Mouse (Mus musculus) hindbrain, embryonic 14.5 days (tissue): ENCODE measurements at regions not wholly inside any gene's neighbourhood (a gene's known extent, or its start where the extent isn't known, plus 50 kb on each side); places are given as distances from the start of the nearest gene placed in this dataset.
A peak's percentile ranks its signal among the peaks of the same experiment; 100 is the strongest.
"Not testable (repeated sequence)": the region's sequence is repeated elsewhere in the genome, so short reads cannot be mapped to it uniquely, and the experiment has no call there.

Experiments
- ATAC-seq: fragments of 200-750 bp; cut with Nextera tagmentation; 2 replicates; pipeline ENCODE4 v1.8.0; 2017; ENCODE audit warnings: moderate number of reproducible peaks, mild to moderate bottlenecking, moderate TSS enrichment, moderate library complexity; ENCODE audit not compliant: low FRiP score
- DNase-seq: peaks from one replicate; pipeline ENCODE4 v3.0.0-alpha.2; 2015; ENCODE audit warnings: low spot score
- H3K27ac ChIP-seq: fragments of 300-500 bp; sonication (generic); 2 replicates; pipeline ENCODE4 v1.5.1; 2014; ENCODE audit warnings: mild to moderate bottlenecking, moderate library complexity
- H3K27me3 ChIP-seq: fragments of 300-500 bp; sonication (generic); 2 replicates; pipeline ENCODE4 v1.6.1; 2014; ENCODE audit warnings: mild to moderate bottlenecking, low read length, mixed read lengths; ENCODE audit not compliant: control insufficient read depth, insufficient read depth
- H3K36me3 ChIP-seq: fragments of 300-500 bp; sonication (generic); replicated peaks from 2 replicates; pipeline ENCODE4 v1.6.1; 2014; ENCODE audit not compliant: control insufficient read depth, insufficient read depth
- H3K4me1 ChIP-seq: fragments of 300-500 bp; sonication (generic); replicated peaks from 2 replicates; pipeline ENCODE4 v1.6.1; 2014; ENCODE audit warnings: antibody characterized with exemption, low read length, mixed read lengths; ENCODE audit not compliant: control insufficient read depth, insufficient read depth
- H3K4me2 ChIP-seq: fragments of 300-500 bp; sonication (generic); replicated peaks from 2 replicates; pipeline ENCODE4 v1.6.1; 2014; ENCODE audit warnings: mild to moderate bottlenecking, moderate library complexity
- H3K4me3 ChIP-seq: fragments of 300-500 bp; sonication (generic); replicated peaks from 2 replicates; pipeline ENCODE4 v1.5.1; 2014; ENCODE audit warnings: mild to moderate bottlenecking, low read length
- H3K9ac ChIP-seq: fragments of 300-500 bp; sonication (generic); 2 replicates; pipeline ENCODE4 v1.6.1; 2014
- H3K9me3 ChIP-seq: fragments of 300-500 bp; sonication (generic); 2 replicates; pipeline ENCODE4 v1.6.1; 2016; ENCODE audit warnings: low read length; ENCODE audit not compliant: control insufficient read depth
- WGBS: fragments of 180-500 bp; shearing (Covaris S2); extraction: QIAGEN DNeasy Blood & Tissue Kit; methylation state at CpG from one replicate; pipeline ENCODE4 v1.1.7; 2014; 5-methylcytosine and 5-hydroxymethylcytosine counted together

DNA sequence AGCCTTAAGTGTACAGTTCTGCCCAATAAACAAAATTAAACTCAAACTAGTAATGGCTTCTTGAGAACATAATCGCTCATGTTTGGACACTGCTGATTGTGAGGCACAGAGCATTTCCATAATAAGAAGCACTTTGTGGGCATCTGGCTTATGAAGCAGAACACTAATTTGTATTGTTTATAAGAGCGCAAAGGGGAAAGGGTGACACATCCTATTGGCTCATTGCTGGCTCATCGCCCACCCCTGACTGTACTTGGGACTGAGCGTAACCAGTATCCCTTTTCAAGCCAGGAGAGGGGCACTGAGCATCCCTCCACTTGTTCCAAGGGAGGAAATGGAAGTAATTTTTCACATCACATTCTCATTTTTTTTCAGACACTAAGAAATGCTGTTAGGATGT is 288.0 kb downstream of the Sfmbt2 start:
- 88% methylated on average over 4 of the region's 4 CpGs for WGBS
- no peak overlapping the region for H3K4me2 ChIP-seq
- no peak for DNase-seq

DNA sequence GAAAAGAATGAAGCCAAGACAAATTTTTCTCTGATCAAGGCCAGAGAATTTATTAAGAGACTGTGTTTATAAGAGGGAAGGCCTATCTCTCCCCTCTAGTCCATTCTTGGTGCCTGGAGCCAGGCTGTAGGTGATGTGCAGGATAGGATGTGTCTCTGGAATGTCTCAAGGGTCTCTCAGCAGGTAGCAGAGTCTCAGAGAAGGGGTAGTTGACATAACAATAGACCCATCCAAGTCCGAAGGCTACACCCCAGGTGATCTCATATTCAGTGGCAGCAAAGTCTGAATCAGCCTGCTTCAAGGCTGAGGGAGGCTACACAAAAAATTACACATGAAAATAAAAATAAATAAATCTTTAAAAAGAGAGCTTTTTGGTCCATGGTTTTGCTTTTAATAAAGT is 297.6 kb downstream of the Sfmbt2 start:
- H3K27me3 ChIP-seq, H3K9me3 ChIP-seq, DNase-seq, ATAC-seq, H3K36me3 ChIP-seq, H3K4me3 ChIP-seq, H3K27ac ChIP-seq, H3K9ac ChIP-seq, H3K4me2 ChIP-seq: not testable (repeated sequence)
- H3K4me1 ChIP-seq: peaks cover 10% of the 10 kb centered on the region
- WGBS: 36% methylated on average over 1 of the region's 1 CpGs

More for the DNA sequence above, 288.0 kb downstream of the Sfmbt2 start:
- Histone ChIP-seq H3K4me1 (no peaks in the 10 kb centered on the region), H3K9ac (no peak overlapping the region), H3K27ac (no peak overlapping the region), H3K9me3 (peaks cover 8% of the 10 kb centered on the region; the same call in 1 of the 2 replicates), H3K4me3 (no peak overlapping the region), H3K27me3 (no peaks in the 10 kb centered on the region), H3K36me3 (no peaks in the 10 kb centered on the region)
- ATAC-seq: no peak

DNA sequence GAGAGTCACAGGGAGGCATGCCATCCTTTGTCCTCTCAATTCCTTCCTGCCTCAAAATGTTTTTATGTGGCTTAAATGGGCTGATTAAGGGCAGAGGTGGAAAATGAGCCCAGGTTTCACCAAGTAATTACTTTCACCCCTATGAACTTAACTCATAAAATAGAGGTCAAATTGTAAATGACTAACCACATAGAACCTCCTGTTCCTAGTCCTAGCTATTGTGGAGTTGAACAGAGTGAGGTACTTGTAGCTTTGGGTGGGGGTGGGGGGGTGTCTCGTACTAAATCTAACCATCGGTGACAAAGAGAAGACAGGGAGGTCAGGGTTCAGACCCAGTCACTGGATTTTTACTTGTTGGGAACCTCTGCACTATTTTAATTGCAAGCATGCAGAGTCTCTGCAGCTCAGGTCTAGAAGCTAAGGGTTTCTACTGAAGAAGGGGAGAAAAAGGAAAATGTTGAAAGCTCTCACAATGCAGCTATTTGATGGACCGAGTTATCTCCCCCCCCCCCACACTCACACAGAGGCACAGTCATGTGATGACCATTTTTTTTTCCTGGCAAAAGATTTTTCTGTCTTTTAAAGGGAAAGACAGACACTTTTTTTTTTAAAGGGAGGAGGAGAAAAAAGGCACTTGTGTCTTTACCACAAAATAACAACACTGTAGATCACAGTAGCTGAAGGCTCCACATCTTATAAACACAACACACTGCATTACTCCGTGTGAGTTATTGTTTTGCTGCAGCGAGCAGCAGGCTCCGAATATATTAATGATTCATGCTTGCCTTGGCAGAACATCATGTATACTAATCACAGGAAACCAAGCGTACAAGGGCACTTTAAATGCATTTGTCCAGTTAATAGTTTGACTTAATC is 300.4 kb downstream of the Sfmbt2 start:
- Histone ChIP-seq H3K36me3 (no peaks in the 10 kb centered on the region), H3K9me3 (no peaks in the 10 kb centered on the region), H3K27ac (no peak overlapping the region), H3K4me3 (peak overlapping the region; percentile 9; the same call in 1 of the 2 replicates), H3K27me3 (no peaks in the 10 kb centered on the region), H3K9ac (peak overlapping the region; percentile 11; the same call in 1 of the 2 replicates), H3K4me1 (peaks cover 10% of the 10 kb centered on the region), H3K4me2 (peak overlapping the region; percentile 36)
- WGBS: 21% methylated on average over 7 of the region's 7 CpGs
- ATAC-seq: 0 out of 2 replicates have a peak, but pooled peaks have one; percentile 47
- peak; percentile 24 for DNase-seq

DNA sequence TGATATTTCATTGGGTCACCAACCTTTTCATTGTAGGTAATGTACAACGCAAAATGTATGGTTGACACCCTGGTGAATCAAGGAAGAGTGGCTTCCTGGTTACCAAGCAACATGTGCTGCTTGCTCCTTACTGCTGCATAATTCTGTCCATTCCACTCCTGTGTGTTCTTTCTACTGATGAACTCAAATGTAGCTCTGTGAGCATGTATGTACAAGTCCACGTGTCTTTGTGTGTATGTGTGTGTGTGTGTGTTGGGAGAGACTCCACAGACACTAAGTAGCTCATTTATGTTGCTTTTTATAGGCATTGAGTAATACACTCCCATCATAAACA is 301.0 kb downstream of the Sfmbt2 start:
- DNase-seq (no peak), ATAC-seq (no peak)
- Histone ChIP-seq H3K4me1 (peaks cover 10% of the 10 kb centered on the region), H3K4me2 (peak overlapping the region; percentile 36), H3K4me3 (peak overlapping the region; percentile 9; the same call in 1 of the 2 replicates), H3K9me3 (no peaks in the 10 kb centered on the region), H3K36me3 (no peaks in the 10 kb centered on the region), H3K27ac (no peak overlapping the region), H3K27me3 (no peaks in the 10 kb centered on the region), H3K9ac (peak overlapping the region; percentile 11; the same call in 1 of the 2 replicates)
- 49% methylated on average over 2 of the region's 2 CpGs for WGBS

DNA sequence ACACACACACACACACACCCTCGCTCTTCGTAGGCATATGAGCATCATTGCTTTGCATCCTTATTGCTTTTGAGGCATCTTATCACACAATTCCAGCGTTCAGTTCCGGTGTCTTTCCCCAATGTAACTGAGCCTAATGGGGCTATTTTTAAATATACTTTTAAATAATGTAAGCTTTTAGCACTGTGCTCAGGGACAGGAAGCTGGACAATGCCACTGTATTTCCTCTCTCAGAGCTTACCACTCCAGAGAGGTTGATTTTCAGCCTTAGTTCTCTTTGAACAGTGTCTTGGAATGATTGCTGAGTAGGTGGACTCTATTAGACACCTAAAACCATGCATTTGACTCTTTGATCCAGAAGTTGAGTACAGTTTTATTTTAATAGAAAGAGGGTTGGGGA is 301.9 kb downstream of the Sfmbt2 start:
- H3K9ac ChIP-seq: no peak overlapping the region
- no peak overlapping the region for H3K27ac ChIP-seq
- no peak overlapping the region for H3K4me3 ChIP-seq
- no peak for ATAC-seq
- 79% methylated on average over 4 of the region's 4 CpGs for WGBS
- DNase-seq: no peak
- peaks cover 10% of the 10 kb centered on the region for H3K4me1 ChIP-seq
- H3K9me3 ChIP-seq: no peaks in the 10 kb centered on the region
- no peaks in the 10 kb centered on the region for H3K36me3 ChIP-seq
- H3K4me2 ChIP-seq: no peak overlapping the region
- no peaks in the 10 kb centered on the region for H3K27me3 ChIP-seq

DNA sequence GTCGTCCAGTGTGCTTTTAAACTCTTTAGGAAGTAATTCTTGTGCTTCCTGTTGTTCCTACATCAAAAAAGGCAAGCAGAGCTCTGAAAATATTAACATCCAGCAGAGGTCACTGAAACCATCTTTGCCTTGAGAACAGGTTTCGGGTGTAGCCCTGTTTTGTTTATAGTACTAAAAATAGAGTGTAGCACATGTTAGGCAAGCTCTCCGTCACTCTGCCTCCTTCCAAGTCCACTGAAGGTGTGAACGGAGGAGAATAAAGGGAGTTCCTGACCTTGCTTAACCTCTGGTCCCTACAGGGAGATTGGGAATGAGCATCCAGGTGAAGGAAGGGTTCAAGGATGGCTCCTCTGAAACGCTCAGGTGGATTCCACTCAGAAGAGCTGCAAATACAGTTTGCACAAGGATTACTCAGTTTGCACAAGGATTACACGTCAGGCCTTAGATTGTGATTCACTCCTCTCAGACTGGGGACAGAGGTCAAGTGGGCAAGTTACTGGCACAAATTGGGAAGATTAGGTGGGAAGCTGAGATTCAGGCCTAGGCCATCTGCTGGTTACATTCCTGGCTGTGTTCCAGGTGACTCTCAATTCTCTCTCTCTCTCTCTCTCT is 304.5 kb downstream of the Sfmbt2 start:
- H3K9me3 ChIP-seq: no peaks in the 10 kb centered on the region
- DNase-seq (peak; percentile 16), ATAC-seq (no peak)
- no peaks in the 10 kb centered on the region for H3K36me3 ChIP-seq
- H3K4me2 ChIP-seq: no peak overlapping the region
- no peak overlapping the region for H3K27ac ChIP-seq
- no peaks in the 10 kb centered on the region for H3K27me3 ChIP-seq
- H3K4me1 ChIP-seq: peaks cover 10% of the 10 kb centered on the region
- 68% methylated on average over 6 of the region's 6 CpGs for WGBS
- H3K9ac ChIP-seq: no peak overlapping the region
- no peak overlapping the region for H3K4me3 ChIP-seq

DNA sequence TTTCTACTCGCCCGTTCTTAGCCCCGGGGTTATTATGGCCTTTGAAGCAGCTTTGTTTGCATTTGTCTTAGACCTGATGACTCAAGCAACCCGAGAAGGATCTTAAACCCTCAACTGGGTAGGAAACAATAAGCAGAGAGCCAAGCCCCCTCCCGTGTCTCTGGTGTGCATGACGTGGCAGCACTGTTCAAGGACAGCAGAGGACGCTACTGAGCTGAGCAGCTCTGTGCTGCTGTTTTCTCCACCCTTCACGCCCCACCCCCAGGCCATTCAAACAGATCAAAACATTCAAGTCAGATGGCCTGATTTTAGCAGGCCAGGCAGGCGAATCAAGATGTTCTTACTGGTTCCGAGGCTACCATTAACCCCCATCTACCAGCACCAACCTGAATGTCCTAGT is 331.1 kb downstream of the Sfmbt2 start:
- no peak overlapping the region for H3K4me3 ChIP-seq
- DNase-seq: no peak
- H3K9me3 ChIP-seq: no peaks in the 10 kb centered on the region
- no peaks in the 10 kb centered on the region for H3K4me1 ChIP-seq
- no peak for ATAC-seq
- no peaks in the 10 kb centered on the region for H3K27me3 ChIP-seq
- no peak overlapping the region for H3K4me2 ChIP-seq
- no peak overlapping the region for H3K9ac ChIP-seq
- H3K36me3 ChIP-seq: no peaks in the 10 kb centered on the region
- 52% methylated on average over 10 of the region's 10 CpGs for WGBS
- no peak overlapping the region for H3K27ac ChIP-seq

DNA sequence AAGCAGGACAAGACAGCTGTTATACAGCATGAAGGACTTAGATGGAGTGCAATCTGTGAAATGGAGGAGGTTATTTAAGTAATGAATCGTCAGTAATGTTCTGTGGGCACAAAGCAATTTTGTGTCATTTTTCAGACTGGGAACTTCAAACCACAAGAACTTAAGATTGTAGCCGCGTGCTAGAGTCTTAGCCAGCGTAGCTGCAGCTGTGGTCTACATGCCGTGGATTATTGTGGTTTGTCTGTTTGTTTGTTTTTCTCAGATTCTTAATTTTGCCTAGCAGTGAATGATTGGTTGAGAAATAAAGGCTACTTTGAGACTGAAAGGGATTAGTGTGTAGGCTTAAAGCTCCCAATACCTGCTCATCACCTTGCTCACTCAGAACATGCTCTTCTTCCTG is 348.1 kb downstream of the Sfmbt2 start:
- Histone ChIP-seq H3K9ac (no peak overlapping the region), H3K27me3 (no peaks in the 10 kb centered on the region), H3K4me2 (no peak overlapping the region), H3K4me1 (no peaks in the 10 kb centered on the region), H3K27ac (no peak overlapping the region), H3K4me3 (no peak overlapping the region), H3K9me3 (no peaks in the 10 kb centered on the region), H3K36me3 (no peaks in the 10 kb centered on the region)
- DNase-seq: no peak
- WGBS: 82% methylated on average over 5 of the region's 5 CpGs
- ATAC-seq: no peak

DNA sequence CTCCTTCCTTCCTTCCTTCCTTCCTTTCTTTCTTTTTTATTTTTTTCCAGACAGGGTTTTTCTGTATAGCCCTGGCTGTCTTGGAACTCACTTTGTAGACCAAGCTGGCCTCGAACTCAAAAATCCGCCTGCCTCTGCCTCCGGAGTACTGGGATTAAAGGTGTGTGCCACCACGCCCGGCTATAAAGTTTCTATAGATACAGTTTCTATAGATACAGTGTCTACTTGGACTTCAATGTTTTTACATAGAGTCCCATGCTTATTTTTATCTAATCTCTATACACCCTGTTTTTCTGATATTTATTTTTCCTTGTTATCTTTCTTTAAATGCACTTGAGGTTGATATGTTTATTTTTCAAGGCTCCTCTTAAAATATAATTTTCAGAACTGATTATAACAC is 364.0 kb downstream of the Sfmbt2 start:
- not testable (repeated sequence) for H3K4me3 ChIP-seq, DNase-seq, H3K36me3 ChIP-seq, H3K9me3 ChIP-seq, H3K9ac ChIP-seq, H3K27ac ChIP-seq, ATAC-seq, H3K4me1 ChIP-seq, H3K4me2 ChIP-seq
- 99% methylated on average over 5 of the region's 5 CpGs for WGBS
- peaks cover 13% of the 10 kb centered on the region; the same call in 1 of the 2 replicates for H3K27me3 ChIP-seq
